Mouse (Mus musculus) brain, adult 2 months (tissue): ENCODE measurements at regions not wholly inside any gene's neighbourhood (a gene's known extent, or its start where the extent isn't known, plus 50 kb on each side); places are given as distances from the start of the nearest gene placed in this dataset.

Experiments
- DNase-seq: peaks from one replicate; pipeline ENCODE4 v3.0.0; 2011; ENCODE audit warnings: low read depth, low spot score

GRCm38 (mm10) chr10:6053207-6053606 lies 131.0 kb upstream of the Rgs17 start:
- no peak for DNase-seq

DNA sequence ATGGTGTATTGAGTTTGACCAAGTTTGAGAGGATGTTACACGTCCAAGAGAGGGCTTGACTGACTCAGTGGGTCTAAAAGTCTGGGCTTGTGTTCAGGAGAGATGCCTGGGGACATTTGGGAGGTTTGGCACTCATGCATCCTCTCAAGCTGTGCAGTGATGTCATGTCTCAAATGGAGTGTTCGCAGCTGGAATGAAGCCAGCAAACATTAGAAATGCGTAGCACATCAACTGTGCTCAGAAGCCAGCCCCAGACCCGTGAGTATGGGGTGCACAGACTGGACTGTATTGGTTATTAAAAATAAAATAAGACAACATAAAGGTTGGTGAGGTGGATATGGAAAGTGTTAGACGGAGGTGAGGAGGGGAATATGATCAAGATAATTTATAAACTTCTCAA lies 121.2 kb upstream of the Rgs17 start:
- no peak for DNase-seq

- no peak for DNase-seq
Observed at GRCm38 (mm10) chr10:6039771-6040170, 117.6 kb upstream of the Rgs17 start.

- peak; percentile 88 for DNase-seq
Observed at GRCm38 (mm10) chr10:6035792-6036487, 113.7 kb upstream of the Rgs17 start.

GRCm38 (mm10) chr10:6032469-6032868 lies 110.3 kb upstream of the Rgs17 start:
- DNase-seq = no peak

GRCm38 (mm10) chr10:6027551-6027950 lies 105.4 kb upstream of the Rgs17 start:
- no peak for DNase-seq

- no peak for DNase-seq
Observed at GRCm38 (mm10) chr10:6026317-6026716, 104.1 kb upstream of the Rgs17 start.

GRCm38 (mm10) chr10:6022609-6023283 lies 100.5 kb upstream of the Rgs17 start:
- no peak for DNase-seq

- DNase-seq = no peak
Observed at GRCm38 (mm10) chr10:6020944-6021684, 98.9 kb upstream of the Rgs17 start.

DNA sequence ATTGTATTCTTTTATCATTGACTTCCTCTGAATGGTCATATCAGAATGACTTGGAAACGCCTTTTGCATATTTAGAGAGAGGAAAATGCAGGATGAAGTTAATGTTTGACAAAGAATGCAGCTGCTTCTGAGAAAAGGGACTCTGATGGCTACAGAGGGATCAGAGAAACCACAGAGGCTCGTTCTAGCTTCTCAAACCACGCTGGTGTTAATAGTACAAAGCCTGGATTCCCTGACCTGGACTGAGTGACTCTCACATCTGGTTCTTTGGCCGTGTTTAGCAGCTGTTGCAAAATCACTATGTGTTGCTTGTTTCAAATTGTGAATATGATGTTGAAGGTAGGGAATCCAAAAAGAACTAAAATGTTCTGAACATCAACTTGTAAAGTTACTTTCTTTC lies 91.5 kb upstream of the Rgs17 start:
- DNase-seq = no peak

- peak; percentile 68 for DNase-seq
Observed at GRCm38 (mm10) chr10:6011541-6011940, 89.3 kb upstream of the Rgs17 start.

- DNase-seq = no peak
Observed at GRCm38 (mm10) chr10:6011029-6011428, 88.8 kb upstream of the Rgs17 start.

DNA sequence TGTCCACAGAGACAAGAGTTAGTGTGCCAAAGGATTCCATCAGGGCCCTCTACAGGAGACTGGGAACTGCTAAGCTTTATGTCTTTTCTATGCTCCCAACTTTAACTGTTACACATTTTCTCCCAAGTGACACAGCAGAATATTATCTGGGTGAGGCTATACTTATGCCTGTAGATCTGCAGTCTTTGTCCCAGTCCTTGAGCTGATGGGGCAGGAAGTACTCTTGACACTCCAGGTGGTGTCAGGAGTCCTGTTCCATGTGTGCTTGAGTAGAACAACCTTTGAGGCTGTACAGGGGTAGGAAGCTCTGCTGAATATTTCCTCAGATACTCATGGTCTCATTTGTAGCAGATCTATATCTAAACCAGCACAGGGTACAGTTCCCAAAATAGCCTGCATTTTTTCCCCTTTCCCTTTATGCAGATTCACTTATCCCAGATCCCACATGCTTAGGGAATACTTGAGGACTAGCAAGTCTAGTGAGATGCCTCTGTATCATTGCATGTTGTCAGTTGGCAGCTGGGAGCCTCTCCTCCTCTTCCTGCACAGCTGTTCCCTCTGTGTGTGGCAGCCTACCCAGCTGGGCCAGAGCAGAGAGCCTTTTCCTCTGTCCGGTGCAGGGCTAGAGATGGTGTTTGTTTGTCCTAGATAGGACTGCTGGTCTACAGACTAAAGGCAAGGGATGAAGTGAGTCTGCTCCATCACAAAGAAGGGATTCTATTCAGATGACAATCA lies 85.2 kb upstream of the Rgs17 start:
- peak; percentile 40 for DNase-seq

DNA sequence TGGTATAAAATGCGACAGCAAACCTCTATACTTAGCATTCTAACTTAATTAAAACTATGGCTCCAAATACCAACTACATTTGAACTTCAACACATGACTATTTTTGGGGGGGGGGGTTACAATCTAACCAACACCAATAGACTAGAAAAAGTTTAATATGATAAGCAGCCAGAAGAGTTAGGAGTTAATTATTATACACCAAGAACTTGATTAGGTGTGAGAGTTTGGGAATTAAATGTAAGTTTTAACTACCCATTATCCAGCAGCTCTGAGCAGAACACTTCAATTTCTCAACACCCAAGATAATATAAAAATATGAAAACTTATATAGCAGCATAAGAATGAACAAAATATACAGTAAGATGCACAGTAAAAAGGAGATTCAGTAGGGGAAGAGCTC lies 59.2 kb upstream of the Rgs17 start:
- no peak for DNase-seq

DNA sequence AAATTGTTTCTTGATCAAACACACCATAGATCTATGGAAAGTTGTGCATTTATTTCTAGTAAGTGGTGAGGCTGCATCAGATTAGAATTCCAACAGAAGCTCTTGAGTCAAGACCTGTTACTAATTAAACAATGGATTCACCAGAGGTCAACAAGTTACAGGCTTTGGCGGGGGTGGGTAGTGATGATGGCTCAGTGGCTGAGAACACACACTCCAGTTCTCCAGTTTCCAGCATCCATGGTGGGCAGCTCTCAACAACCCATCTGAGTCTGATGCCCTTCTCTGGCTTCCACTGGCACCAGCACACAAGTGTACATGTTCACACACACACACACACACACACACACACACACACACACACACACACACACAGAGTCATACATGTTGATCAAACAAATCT lies 56.3 kb upstream of the Rgs17 start:
- DNase-seq = no peak
